Mouse (Mus musculus) heart, postnatal 10 days (tissue): ENCODE data around the gene Usp3. TPM values are rescaled to one million over a fixed set of nuclear protein-coding genes. Genes with fewer than 3 reads are reported as not detected.

Experiments used
- DNase-seq, 2 experiments: peaks; one replicate each; pipeline ENCODE4 v3.0.0; 2021
- intact Hi-C: fragments of 180-260 bp; cut with DNase I; formaldehyde crosslinking; loops from one replicate; pipeline ENCODE4 v1.15.1; 2025
- total RNA-seq, 2 experiments: library from RNA; stranded (reverse); gene quantifications; 2 replicates each; pipeline ENCODE4 v1.2.3; 2021

Gene Usp3
- total RNA-seq, 2 experiments from 2014 or later = 29.8 to 33.9 TPM

- intact Hi-C loops = no loop called here
- DNase-seq = no peak
Measured at GRCm38 (mm10) chr9:66575878-66576238, 17.1 kb downstream of the Usp3 start.

- intact Hi-C loops = no loop called here
- DNase-seq = no peak
Measured at GRCm38 (mm10) chr9:66575041-66575877, 17.7 kb downstream of the Usp3 start.

DNA sequence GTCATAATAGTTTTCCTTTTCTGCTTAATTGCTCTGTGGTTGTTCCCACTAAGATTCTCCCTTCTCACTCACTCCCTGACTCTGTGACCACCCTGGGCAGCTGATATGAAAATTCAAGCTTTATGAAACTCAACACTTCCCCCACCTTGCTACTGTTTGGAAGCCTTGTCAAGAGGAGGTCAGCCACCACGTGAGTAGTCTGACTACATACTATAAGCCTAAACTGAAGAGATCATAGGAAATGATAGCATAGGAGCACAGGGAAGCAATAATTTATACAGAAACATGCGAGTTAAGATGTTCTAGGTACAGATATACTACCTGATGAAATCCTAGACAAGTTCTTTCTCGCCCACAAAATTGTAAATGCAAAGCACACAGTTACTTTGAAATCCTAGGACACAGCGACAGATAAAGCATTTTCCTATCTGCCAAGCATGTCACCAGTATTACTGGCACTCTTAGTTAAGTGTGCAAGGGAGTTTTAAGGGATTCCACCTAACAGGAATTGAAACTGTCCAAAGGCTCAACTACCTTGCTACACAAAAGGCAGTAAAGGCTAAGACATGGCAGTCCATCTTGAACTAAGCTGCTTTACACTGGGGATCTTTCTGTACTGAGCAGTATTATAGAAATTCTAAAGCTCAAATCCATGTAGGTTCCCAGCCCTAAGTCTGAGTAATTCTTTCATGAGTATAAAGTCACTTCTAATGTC, 20.8 kb downstream of the Usp3 start:
- DNase-seq = no peak
- intact Hi-C loops = no loop called here

- no peak for DNase-seq
- intact Hi-C loops = no loop called here
Measured at GRCm38 (mm10) chr9:66562215-66562614, 30.7 kb downstream of the Usp3 start.

DNA sequence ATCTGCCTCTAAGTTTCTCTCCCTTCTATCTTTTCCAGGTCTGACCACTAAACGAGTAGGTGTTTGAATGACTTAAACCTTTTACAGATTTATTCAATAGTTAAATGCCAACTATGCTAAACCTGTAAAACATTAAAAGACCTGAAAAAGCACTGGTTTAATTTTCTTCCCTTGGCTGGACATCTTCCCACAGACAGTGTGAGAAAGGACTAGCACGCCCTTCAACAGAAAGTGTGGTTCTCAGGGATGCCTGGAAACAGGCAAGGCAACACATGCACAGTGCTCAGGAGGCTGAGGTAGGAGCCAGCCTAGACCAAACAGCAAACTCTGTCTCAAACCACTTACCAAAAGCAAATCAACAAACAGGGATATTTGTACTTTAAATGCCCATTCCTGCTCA, 31.4 kb downstream of the Usp3 start:
- intact Hi-C loops = no loop called here
- DNase-seq = no peak

GRCm38 (mm10) chr9:66560728-66561127, 32.2 kb downstream of the Usp3 start:
- DNase-seq = no peak
- intact Hi-C loops = no loop called here

- intact Hi-C loops = no loop called here
- peak; percentile 31 to 43 for DNase-seq
Measured at GRCm38 (mm10) chr9:66560295-66560694, 32.6 kb downstream of the Usp3 start.

GRCm38 (mm10) chr9:66558971-66559370, 34.0 kb downstream of the Usp3 start:
- DNase-seq = no peak
- intact Hi-C loops = no loop called here

DNA sequence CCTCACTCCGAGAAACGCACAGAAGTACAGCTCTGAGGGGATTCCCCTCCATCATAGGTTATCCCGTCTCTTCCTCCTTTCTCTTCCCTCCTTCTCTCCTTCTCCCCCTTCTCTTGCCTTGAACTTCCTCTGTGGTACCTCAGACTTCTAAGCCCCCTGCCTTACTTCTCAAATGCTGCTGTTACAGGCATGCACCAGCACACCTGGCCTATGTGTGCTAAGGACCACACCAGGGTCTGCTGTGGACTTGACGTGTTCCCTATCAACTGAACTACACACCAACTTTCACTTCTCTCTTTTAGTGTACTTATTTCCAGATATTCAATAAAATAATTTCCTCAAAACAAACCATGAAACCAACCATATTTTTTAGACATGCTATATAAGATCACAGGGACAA, 50.2 kb downstream of the Usp3 start:
- no peak for DNase-seq
- intact Hi-C loops = no loop called here

DNA sequence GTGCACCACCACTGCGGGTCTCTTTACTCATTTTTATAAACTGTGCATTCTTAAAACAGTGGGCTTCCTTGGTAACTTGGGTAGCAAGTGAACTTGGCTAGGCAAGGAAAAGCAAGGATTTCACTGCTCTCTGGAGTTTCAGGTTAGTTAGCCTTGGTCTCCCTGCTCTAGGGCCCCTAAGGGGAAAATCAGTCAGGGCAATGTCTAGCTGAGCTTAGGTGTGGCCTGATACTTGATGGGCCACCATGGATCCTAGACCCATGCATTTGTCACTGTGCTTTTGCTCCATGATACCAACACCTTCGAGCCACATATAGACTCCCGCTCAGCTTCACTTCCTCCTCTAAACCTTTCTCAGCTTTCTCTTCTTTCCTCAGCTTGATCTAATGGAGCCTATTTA, 71.3 kb downstream of the Usp3 start:
- no peak for DNase-seq
- intact Hi-C loops = no loop called here

DNA sequence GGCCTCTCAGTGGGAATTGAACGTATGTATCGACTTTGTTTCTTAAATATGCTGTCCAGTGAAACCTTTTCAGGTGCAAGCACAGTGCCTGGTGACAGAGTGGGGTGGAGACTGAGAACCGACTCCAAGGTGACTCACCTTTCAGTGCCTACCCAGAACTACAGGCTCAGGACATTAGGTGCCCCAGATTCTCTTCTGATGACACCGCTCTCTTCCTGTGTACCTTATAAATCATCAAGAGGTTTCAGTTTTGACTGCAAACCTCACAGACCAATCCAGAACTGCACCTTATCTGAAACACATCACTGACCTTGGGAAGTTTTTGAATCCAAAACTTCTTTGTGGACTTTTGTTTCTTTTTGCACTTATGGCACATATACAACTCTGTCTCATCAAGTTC, 72.6 kb downstream of the Usp3 start:
- intact Hi-C loops = no loop called here
- DNase-seq = no peak

DNA sequence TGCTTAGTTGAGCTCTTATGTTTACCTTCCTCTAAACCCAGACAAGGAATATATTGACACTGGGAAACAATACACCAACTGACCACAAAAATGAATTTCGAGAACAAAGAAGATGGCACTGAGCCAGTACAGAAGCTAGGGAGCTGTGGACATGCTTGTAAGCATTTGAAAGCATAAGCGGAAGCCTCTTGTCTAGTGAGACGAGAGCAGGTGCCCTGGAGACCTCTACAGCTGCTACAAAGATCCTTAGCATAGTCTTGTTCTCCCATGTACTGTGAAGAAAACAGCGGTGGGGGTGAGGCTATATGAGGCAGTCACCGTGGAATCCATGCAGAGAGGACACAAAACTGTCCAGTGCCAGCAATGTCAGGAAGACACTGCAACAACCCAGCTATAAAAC, 74.0 kb downstream of the Usp3 start:
- intact Hi-C loops = loop anchor here (5.0 kb wide), 1 partner anchor 93 kb away; no protein-coding TSS in a partner anchor
- peak in 1 of 2 experiments; percentile 25 for DNase-seq

GRCm38 (mm10) chr9:66518251-66518650, 74.7 kb downstream of the Usp3 start:
- DNase-seq = no peak
- intact Hi-C loops = loop anchor here (5.0 kb wide), 1 partner anchor 94 kb away; no protein-coding TSS in a partner anchor

GRCm38 (mm10) chr9:66517746-66518145, 75.2 kb downstream of the Usp3 start:
- intact Hi-C loops = loop anchor here (5.0 kb wide), 1 partner anchor 95 kb away; no protein-coding TSS in a partner anchor
- no peak for DNase-seq

GRCm38 (mm10) chr9:66516296-66516940, 76.5 kb downstream of the Usp3 start:
- peak in 1 of 2 experiments; percentile 39 for DNase-seq
- intact Hi-C loops = loop anchor here (5.0 kb wide), 1 partner anchor 96 kb away; no protein-coding TSS in a partner anchor

- intact Hi-C loops = loop anchor here (2.0 to 5.0 kb wide), 2 partner anchors 77 to 97 kb away; partner anchors contain the start of gene Usp3
Measured at GRCm38 (mm10) chr9:66515680-66516210, 77.2 kb downstream of the Usp3 start.

DNA sequence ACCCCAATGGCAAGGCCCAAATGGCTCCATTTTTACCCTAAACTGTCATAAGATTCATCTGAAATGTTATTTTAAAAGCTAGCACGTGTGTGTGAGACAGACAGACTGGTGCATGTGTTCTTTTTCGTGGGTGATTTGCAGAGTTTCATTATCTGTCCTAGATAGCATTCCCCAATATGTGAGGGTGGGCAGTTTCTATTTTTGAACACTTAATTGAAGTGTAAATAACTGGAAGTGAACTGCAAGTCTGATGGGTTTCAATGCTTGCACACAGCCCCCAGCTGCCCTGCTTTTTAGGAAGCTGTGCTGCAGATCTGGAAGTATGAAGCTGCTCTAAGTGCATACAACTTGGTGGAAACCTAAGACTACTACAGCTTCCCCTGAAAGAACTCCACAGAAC, 77.8 kb downstream of the Usp3 start:
- peak in 1 of 2 experiments; percentile 28 for DNase-seq
- intact Hi-C loops = loop anchor here (2.0 to 5.0 kb wide), 2 partner anchors 78 to 97 kb away; partner anchors contain the start of gene Usp3

More at GRCm38 (mm10) chr9:66515680-66516210, 77.2 kb downstream of the Usp3 start:
- DNase-seq = peak in 1 of 2 experiments; percentile 24

DNA sequence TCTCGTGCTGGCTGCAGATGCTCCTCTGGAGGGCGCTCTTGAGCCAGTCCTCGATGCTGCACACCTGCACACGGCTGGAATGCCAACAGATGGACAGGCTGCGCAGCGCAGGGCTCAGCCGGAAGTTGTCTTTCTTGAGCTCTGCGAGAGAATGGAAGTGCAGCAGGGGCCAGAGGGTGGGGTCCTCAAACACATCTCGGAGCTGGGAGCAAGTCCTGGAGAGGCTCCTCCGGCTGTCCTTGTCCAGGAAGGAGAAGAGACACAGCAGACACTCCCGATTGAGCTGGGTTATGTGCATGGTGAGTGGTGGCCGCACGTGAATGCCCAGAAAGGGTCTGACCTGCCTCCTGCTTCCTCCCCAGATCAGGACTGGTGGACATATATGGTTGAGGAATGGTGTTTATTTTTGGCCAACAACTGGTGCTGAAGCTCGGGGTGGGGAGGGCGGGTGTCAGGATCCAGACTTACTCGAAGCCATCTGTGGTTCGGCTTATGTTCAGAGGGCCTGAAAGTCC, 78.6 kb downstream of the Usp3 start, which contains the start of gene Fbxl22:
Fbxl22 (minus strand) TSS at position 338 of the 515 bp plus-strand sequence.
- DNase-seq = peak; percentile 75 to 80
- intact Hi-C loops = loop anchor here (2.0 to 5.0 kb wide), 2 partner anchors 78 to 273 kb away; partner anchors contain the start of gene Usp3

DNA sequence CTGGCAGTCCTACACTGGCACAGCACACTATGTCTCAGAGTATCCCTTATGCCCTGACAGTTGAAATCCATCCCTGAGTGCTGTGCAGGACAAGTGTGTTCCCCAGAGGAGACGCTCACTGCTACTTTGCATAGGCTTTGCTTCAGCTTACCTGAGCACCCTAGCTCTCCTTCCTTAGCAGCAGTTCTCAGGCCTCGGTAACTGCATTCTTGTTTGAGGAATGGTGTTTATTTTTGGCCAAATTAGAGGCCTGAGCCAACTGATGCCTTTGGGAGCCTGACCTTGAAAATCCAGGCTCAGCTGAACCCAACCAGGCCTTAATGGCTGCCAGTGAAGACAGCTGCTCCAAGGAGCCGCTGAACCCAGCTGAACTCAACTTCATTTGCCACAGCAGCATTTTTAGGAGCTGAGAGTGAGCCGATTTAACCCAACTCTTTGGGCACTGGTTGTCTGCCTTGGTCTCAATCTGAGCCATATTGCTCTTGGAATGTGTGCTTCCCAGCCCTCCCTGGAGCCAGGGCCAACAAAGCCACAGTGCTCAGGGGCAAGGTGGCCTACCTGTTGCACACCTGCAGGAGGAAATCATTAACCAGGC, 79.2 kb downstream of the Usp3 start:
- intact Hi-C loops = loop anchor here (2.0 to 5.0 kb wide), 2 partner anchors 79 to 274 kb away; partner anchors contain the start of gene Usp3
- peak; percentile 49 to 59 for DNase-seq

DNA sequence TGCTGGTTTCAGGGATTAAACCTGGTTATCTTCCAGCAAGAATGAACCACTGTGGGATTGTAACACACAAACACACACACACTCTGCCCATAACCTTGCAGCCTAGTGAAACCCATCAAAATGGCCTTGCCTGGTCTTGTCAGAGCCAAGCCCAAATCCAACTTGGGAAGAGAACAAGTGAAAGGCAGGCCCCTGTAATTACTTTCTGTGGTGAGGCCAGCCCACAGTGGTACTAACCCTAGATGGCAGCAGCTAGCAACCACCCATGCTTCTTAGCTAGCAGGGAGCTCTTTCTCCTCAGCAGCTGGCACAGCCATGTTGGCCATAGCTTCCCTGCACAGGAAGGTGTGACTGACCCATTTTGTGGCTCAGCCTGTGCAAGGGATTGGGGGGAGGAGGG, 79.8 kb downstream of the Usp3 start:
- intact Hi-C loops = loop anchor here (5.0 kb wide), 1 partner anchor 274 kb away; no protein-coding TSS in a partner anchor
- peak; percentile 49 to 53 for DNase-seq
